Mouse (Mus musculus): ENCODE data around the gene Cep63. TPM values are rescaled to one million over a fixed set of nuclear protein-coding genes. Genes with fewer than 3 reads are reported as not detected.

The Cep63 gene
- 38.0 to 39.8 TPM (median 38.2 TPM) in 3 replicates for total RNA-seq (2017)

GRCm38 (mm10) chr9:102625983-102626838 is at the start of gene Cep63, which contains the start of gene Anapc13:
Gene Cep63 (minus strand): TSS chr9:102626534.
Gene Anapc13 (plus strand): TSS chr9:102626296.
- peak; percentile 84 for ATAC-seq (replicated peaks; ENCODE audit: insufficient number of reproducible peaks, low FRiP score, low TSS enrichment, poor library complexity, severe bottlenecking)

DNA sequence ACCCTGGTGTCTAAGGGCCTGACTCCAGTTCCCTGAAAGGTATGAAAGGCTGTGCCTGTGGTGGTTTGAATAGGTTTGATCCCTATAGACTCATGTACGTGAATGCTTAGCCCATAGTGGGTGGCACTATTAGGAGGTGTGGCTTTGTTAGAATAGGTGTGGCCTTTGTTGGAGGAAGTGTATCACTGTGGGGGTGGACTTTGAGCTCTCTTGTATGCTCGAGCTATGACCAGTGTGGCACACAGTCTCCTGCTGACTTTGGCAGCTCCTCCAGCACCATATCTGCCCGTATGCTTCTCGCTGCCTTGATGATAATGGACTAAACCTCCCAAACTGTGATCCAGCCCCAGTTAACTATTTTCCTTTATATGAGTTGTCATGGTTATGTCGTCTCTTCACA is 49.6 kb upstream of the Cep63 start:
- no peak for ATAC-seq (replicated peaks; ENCODE audit: insufficient number of reproducible peaks, low FRiP score, low TSS enrichment, poor library complexity, severe bottlenecking)

- no peak for ATAC-seq (replicated peaks; ENCODE audit: insufficient number of reproducible peaks, low FRiP score, low TSS enrichment, poor library complexity, severe bottlenecking)
These were observed 47.0 kb upstream of the Cep63 start for GRCm38 (mm10) chr9:102673381-102673780.

- no peak for ATAC-seq (replicated peaks; ENCODE audit: insufficient number of reproducible peaks, low FRiP score, low TSS enrichment, poor library complexity, severe bottlenecking)
These were observed 42.6 kb upstream of the Cep63 start for GRCm38 (mm10) chr9:102668906-102669305.

DNA sequence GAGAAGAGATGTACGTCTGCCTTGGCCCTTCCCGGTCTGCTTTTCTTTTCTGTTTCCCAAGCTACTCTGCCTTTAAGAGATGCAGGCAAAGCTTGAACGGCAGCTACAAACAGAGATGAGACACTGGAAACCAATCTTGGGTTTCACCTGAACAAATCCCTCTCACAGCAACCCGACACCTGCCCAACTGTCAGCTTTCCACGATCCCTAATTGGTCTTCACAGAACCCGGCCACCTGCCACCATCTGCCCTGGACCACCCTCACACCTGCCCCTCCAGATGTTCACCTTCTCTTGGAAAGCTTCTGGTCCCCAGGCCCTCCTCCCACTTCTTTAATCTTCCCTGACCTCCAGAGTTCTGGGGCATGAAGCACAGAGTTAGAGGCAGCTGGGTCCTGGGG is 41.8 kb upstream of the Cep63 start:
- ATAC-seq (replicated peaks; ENCODE audit: insufficient number of reproducible peaks, low FRiP score, low TSS enrichment, poor library complexity, severe bottlenecking) = no peak

DNA sequence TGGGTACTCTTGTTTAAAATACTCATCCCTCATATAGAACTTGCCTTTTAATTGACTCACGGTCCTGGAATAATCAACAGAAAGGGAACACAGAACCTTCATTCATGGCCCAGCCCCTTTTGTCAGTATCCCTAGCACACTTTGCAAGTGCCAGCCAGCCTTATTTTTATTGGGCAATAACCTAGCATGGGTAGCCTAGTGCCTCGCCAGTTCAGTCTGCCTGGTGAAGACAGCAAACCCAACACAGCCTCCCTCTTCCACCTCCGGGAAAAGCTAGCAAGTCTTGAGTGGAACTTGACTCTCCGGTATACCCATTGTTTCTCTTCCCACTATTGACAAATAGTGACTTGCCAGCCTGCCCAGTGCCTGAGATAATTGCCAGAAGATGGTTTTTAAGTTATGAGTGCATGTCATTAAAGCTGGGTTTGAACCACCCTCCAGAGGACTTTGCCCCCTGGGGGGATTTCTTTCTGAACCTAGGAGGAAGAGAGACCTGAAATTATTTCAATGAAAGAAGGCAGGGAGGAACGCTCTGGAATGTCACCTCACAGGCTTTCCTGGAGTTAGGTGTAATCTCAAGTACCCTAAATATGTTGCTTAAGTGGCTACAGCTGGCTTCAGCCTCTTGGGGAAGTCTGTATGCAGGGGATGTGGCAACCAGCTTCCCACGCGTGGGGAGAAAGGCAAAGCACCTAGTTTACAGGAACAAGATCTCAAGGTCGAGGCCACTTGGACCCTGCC is 30.2 kb upstream of the Cep63 start:
- no peak for ATAC-seq (replicated peaks; ENCODE audit: insufficient number of reproducible peaks, low FRiP score, low TSS enrichment, poor library complexity, severe bottlenecking)

DNA sequence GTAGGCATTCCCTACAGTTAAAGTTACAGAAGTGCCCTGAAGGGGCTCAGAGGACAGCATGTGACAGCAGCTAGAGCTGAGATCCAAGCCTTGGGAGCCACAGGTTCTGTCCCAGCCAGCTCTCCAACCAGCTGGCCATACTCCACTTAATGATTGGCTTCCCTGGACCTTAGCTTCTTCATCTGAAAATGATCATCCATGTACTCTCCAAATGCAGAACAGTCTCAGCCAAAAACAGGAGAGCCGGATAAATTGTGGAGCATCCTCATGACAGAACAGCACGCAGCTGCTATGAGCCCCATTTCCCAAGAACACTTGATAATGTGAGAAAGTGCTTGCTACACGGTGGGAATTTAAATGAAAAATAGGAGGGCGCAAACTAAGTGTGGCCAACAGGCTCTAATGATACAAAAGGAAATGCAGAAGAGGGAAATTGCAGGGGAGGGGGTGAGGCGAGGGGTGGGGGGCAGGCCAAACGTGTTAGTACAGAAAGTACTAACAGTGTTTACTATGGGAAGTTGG is 24.9 kb upstream of the Cep63 start:
- no peak for ATAC-seq (replicated peaks; ENCODE audit: insufficient number of reproducible peaks, low FRiP score, low TSS enrichment, poor library complexity, severe bottlenecking)

- ATAC-seq (replicated peaks; ENCODE audit: insufficient number of reproducible peaks, low FRiP score, low TSS enrichment, poor library complexity, severe bottlenecking) = no peak
These were observed 24.3 kb upstream of the Cep63 start for GRCm38 (mm10) chr9:102650637-102651036.

DNA sequence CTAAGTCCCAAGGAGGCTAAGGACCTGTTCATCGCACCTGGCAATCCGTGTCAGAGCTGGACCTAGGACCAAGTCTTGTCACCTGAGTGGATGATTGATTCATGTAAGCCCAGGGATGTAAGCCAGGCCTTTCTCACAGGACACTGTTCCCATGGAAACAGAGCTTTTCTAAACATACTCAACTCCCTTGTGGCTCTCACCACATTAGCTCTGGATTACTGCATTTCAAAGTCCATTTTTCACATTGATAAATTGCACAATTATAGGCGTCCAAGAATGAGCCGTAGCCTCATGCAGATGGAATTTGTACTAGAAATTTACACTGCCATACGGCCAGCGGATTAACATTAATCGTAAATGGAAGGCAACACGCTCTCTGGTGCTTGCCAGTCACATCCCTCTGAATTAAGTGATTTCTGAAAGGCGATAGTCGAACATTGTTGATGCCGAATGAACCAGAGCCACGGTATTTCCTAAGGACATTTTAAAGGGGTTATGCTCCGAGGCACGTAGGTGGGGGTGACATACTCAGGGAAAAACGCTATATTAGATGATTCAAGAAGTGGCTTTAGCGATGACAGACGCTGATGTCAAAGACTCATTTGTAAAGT is 23.7 kb upstream of the Cep63 start:
- no peak for ATAC-seq (replicated peaks; ENCODE audit: insufficient number of reproducible peaks, low FRiP score, low TSS enrichment, poor library complexity, severe bottlenecking)

DNA sequence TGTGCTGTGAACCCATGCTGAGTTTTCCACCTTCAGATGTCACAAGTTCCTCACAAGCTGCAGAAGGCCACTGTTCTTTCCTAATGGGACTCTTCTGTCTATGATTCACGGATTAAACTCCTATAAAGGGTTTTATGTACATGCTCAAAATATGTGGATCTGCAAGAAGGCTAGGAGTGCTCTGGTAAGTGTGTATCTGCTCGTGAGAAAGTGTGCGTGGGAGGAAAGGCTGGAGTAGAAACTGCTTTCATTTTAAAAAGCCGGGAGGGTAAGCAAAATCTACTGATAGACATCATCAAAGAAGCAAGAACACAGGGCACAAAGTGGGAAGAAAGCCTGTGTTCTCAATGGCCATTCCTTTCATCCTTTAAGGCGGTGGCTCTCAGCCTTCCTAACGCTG is 20.7 kb upstream of the Cep63 start:
- ATAC-seq (replicated peaks; ENCODE audit: insufficient number of reproducible peaks, low FRiP score, low TSS enrichment, poor library complexity, severe bottlenecking) = no peak

DNA sequence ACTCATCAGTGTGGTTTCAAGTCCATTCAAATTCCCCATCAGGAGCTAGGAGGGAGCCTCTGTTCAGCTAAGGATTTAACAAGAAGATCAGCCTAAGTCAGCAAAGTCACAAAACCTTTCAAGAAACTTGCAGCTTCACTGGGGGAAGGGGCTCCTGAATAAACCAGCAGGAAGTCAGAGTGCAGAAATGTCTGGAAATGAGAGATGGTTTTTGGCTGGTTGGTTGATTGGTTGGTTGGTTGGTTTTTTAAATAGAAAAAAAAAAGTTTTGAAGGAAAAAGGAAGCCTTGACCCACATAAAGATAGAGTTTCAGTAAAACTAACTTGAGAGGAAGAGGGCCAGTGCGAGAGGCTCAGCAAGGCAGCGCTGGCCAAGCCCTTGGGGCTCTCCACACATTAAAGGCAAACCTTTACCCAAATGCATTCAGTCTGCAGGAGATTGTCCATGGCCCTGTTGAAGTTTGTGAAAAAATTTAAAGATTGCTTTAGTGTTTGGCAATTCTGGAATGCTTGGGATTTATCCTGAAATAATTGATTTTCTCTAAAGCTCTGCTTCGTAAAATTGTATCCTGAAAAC is 18.9 kb upstream of the Cep63 start:
- no peak for ATAC-seq (replicated peaks; ENCODE audit: insufficient number of reproducible peaks, low FRiP score, low TSS enrichment, poor library complexity, severe bottlenecking)

DNA sequence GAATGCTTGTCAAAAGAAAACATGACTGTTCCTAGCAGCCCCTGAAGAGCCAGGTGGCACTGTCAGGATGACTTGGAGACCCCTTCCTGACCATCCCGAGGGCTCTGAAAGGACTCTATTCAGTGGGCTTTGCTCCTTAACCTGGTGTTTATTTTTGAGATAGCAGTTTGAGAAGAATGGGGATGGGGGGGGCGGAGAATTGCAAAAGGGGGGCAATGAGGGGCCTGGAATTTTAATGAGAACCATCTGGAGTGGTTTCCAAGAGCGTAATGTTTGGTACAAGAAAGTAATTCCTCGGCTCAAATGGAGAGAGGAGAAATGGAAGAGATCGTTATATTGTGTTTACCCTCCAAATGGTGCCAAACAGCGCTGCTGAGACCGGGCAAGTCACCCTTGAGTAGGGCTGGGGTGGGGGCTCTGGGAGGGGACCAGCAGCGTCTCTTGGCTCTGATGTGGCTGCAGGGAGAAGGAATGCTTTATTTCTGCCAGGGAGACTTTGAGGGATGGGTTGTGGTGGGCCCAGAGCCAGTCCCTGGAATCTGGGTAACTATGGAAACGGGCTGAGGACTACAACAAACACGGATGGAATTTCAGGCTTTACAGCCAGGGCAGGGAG is 17.3 kb upstream of the Cep63 start:
- ATAC-seq (replicated peaks; ENCODE audit: insufficient number of reproducible peaks, low FRiP score, low TSS enrichment, poor library complexity, severe bottlenecking) = no peak

DNA sequence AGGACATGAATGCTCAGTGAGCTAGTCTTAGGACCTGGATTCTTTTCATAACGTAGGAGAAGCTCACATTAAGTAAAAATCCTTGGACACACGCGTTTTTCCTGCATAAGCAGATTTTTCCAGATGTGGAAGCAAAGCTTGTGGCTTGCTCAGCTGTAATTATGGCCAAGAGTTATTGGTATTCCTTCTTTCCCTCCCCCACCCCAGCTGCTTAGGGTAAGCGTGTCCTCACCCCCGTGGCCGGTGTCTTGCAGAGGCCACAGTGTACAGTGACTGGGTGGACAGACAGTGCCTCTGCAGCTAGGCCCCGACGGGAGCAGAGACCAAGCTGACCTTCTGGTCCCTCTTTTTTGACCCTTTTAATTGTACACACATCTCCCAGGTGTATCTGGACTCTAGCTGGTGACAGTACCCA is 16.7 kb upstream of the Cep63 start:
- no peak for ATAC-seq (replicated peaks; ENCODE audit: insufficient number of reproducible peaks, low FRiP score, low TSS enrichment, poor library complexity, severe bottlenecking)

DNA sequence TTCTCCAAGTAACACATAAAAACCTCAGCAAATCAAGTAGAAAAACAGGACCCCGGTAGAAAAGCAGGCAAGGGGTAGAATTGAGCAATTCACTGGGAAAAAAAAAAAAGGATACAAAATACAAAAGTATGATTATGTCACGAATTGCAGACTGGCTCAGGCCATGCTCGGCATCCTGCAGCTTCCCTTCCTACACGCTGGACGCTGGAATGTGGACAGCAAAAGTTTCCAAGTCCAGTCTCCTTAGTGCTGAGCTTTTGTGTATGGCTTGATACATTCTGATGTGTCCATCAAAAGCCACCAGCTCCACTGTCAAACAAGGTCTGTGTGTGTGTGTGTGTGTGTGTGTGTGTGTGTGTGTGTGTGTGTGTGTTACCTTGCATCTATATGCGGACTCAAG is 15.2 kb upstream of the Cep63 start:
- no peak for ATAC-seq (replicated peaks; ENCODE audit: insufficient number of reproducible peaks, low FRiP score, low TSS enrichment, poor library complexity, severe bottlenecking)

DNA sequence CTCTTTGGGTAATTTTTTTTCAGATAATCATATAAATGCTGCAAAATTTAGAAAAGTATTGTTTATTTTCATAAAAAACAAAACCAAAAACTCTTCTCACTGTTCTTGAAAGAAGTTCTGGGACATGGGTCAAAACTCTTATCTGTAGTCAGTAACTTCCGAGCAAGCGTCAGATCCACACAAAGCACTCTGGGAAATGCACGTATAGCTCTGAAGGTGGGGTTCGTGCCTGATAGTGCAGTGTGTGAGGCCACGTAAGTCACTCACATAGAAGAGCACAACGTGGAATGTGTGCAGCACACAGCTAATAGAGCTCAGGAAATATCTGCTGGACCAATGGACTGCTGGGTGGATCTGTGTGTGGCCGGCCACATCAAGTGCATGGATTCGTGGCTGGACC is 13.2 kb upstream of the Cep63 start:
- no peak for ATAC-seq (replicated peaks; ENCODE audit: insufficient number of reproducible peaks, low FRiP score, low TSS enrichment, poor library complexity, severe bottlenecking)

DNA sequence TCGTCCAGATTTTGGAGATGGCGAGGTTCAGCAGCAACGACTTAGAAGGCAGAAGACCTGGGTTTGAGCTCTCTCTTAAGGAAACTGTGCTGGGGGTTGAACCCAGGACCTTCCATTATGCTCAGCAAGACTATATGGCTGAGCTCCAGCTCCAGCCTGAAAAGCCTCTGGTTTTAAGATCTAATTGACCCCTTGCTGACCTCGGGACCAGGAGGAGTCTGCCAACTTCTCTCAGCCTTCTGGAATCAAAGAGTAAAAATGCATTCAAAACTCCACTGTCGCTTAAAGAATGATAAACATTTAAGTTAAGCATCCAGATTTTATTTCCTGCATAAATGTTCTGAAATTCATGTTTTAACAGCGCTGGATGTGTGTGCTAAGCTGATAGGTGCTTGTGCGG is 12.6 kb upstream of the Cep63 start:
- no peak for ATAC-seq (replicated peaks; ENCODE audit: insufficient number of reproducible peaks, low FRiP score, low TSS enrichment, poor library complexity, severe bottlenecking)

DNA sequence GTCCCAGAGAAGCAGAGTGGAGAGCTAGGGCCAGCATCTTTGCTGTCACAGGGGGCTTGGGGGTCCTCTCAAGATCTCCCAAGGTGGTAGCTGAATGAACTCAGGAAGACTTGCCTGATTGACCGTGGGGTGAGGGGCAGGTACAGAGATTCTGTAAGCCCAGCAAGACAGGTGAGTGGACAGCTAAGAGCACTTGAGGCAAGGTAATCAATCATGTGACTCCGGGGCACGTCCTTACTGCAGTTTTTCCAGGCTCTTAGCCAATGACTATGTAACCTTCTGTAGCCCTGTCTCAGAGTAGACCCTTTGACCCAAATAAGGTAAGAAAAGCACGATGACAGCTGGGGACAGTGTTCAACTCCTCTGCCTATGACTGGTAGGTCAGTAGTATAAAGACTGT is 10.8 kb upstream of the Cep63 start:
- no peak for ATAC-seq (replicated peaks; ENCODE audit: insufficient number of reproducible peaks, low FRiP score, low TSS enrichment, poor library complexity, severe bottlenecking)

DNA sequence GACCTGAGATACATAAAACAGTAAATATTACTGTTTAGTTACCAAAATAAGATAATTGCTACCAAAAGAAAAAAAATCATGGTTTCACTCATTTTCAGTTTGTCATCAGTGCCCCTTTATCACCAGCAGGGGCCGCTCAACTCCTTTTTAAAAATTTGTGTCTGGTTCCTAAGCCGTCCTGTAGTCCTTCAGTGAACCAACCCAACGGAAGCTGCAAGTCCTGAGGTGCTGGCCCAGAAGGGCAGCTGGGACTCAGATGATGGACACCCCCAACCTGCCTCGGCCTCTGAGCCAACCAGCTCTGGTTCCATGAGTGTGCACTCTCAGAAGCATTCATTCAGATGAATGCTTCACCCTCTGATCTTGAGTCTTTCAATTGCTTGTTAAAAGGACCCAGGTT is 10.2 kb upstream of the Cep63 start:
- ATAC-seq (replicated peaks; ENCODE audit: insufficient number of reproducible peaks, low FRiP score, low TSS enrichment, poor library complexity, severe bottlenecking) = peak; percentile 44; the same call in 1 of the 2 replicates

- ATAC-seq (replicated peaks; ENCODE audit: insufficient number of reproducible peaks, low FRiP score, low TSS enrichment, poor library complexity, severe bottlenecking) = no peak
These were observed 8.1 kb upstream of the Cep63 start for GRCm38 (mm10) chr9:102634453-102634852.

Measured in monocyte, adult 5-6 weeks (primary cell).